In genomic region chr19:9083010-9083355, GRCm38 (mm10) we compare ENCODE assay signal across 10 mouse cellular contexts. TPM values are rescaled to one million over a fixed set of nuclear protein-coding genes. Genes with fewer than 3 reads are reported as not detected.
DNase-seq lines count a peak whose midpoint lies in the region; ATAC-seq and TF ChIP-seq lines count a peak whose summit lies in the region.
"Had no signal": no experiment of that assay in that cellular context is flagged by ENCODE, and none has a peak within 500 bp of the region (broad histone marks: within the 10 kb centered on the region; RNA-seq: fewer than 3 reads in every experiment).

No protein-coding gene starts in this region.

- no peaks in the 10 kb centered on the region for H3K36me3 ChIP-seq in forebrain, embryonic 13.5 days (ENCODE audit: poor library complexity, severe bottlenecking)
- H3K36me3 ChIP-seq in forebrain, embryonic 10.5 days (replicated peaks) = no peaks in the 10 kb centered on the region
- no peaks in the 10 kb centered on the region for H3K36me3 ChIP-seq in midbrain, embryonic 11.5 days (ENCODE audit: control insufficient read depth, insufficient read depth, low read length)
- no peaks in the 10 kb centered on the region for H3K36me3 ChIP-seq in midbrain, embryonic 14.5 days (ENCODE audit: control insufficient read depth, insufficient read depth, low read length)
- no peaks in the 10 kb centered on the region for H3K36me3 ChIP-seq in limb, embryonic 12.5 days
- H3K36me3 ChIP-seq in stomach, postnatal 0 days (ENCODE audit: control insufficient read depth, insufficient read depth, low read length) = no peaks in the 10 kb centered on the region

- TF ChIP-seq EP300 in stomach, postnatal 0 days (optimal IDR thresholded peaks at IDR 0.05) = no peak

- no peak for DNase-seq in forebrain, embryonic 10.5 days (ENCODE audit: extremely low spot score, low spot score)
- DNase-seq in midbrain, embryonic 11.5 days (ENCODE audit: low spot score, missing footprints) = no peak
- no peak for DNase-seq in midbrain, embryonic 14.5 days
- no peak for DNase-seq in stomach, postnatal 0 days (ENCODE audit: low spot score)
- no peak for DNase-seq in thymus, postnatal 10 days (ENCODE audit: low spot score in 2 of 2)
- DNase-seq in embryo, embryonic 10 days (ENCODE audit: low spot score) = no peak

- no peak overlapping the region for H3K4me3 ChIP-seq in forebrain, embryonic 13.5 days
- no peak overlapping the region for H3K4me3 ChIP-seq in forebrain, embryonic 10.5 days
- H3K4me3 ChIP-seq in midbrain, embryonic 11.5 days (ENCODE audit: low read depth, low read length) = no peak overlapping the region
- no peak overlapping the region for H3K4me3 ChIP-seq in midbrain, embryonic 14.5 days (replicated peaks; ENCODE audit: low read depth, low read length)
- no peak overlapping the region for H3K4me3 ChIP-seq in limb, embryonic 12.5 days (replicated peaks)
- H3K4me3 ChIP-seq in stomach, postnatal 0 days (ENCODE audit: low read depth, low read length) = no peak overlapping the region

- H3K27ac ChIP-seq in forebrain, embryonic 13.5 days = no peak overlapping the region
- H3K27ac ChIP-seq in forebrain, embryonic 10.5 days = no peak overlapping the region
- no peak overlapping the region for H3K27ac ChIP-seq in midbrain, embryonic 11.5 days (ENCODE audit: low read depth, low read length)
- H3K27ac ChIP-seq in midbrain, embryonic 14.5 days (replicated peaks; ENCODE audit: low read depth, low read length) = no peak overlapping the region
- no peak overlapping the region for H3K27ac ChIP-seq in limb, embryonic 12.5 days
- 0 out of 2 replicates have a peak overlapping the region, but pooled peaks have one; percentile 40 for H3K27ac ChIP-seq in stomach, postnatal 0 days (replicated peaks)

- H3K9me3 ChIP-seq in forebrain, embryonic 13.5 days (replicated peaks) = no peaks in the 10 kb centered on the region
- H3K9me3 ChIP-seq in forebrain, embryonic 10.5 days = no peaks in the 10 kb centered on the region
- no peaks in the 10 kb centered on the region; the same call in 1 of the 2 replicates for H3K9me3 ChIP-seq in midbrain, embryonic 11.5 days (ENCODE audit: control insufficient read depth, low read length)
- no peaks in the 10 kb centered on the region for H3K9me3 ChIP-seq in midbrain, embryonic 14.5 days (ENCODE audit: control insufficient read depth, low read length)
- no peaks in the 10 kb centered on the region for H3K9me3 ChIP-seq in limb, embryonic 12.5 days
- H3K9me3 ChIP-seq in stomach, postnatal 0 days (ENCODE audit: control insufficient read depth, low read length) = no peaks in the 10 kb centered on the region

- peaks cover 4% of the 10 kb centered on the region; the same call in 1 of the 2 replicates for H3K4me1 ChIP-seq in forebrain, embryonic 13.5 days
- H3K4me1 ChIP-seq in forebrain, embryonic 10.5 days = peaks cover 17% of the 10 kb centered on the region
- peaks cover 4% of the 10 kb centered on the region; the same call in 1 of the 2 replicates for H3K4me1 ChIP-seq in midbrain, embryonic 11.5 days (ENCODE audit: control insufficient read depth, insufficient read depth, low read length)
- no peaks in the 10 kb centered on the region for H3K4me1 ChIP-seq in midbrain, embryonic 14.5 days (ENCODE audit: control insufficient read depth, insufficient read depth, low read length)
- peaks cover 3% of the 10 kb centered on the region; the same call in 1 of the 2 replicates for H3K4me1 ChIP-seq in limb, embryonic 12.5 days (replicated peaks)
- 0 out of 2 replicates have a peak, but pooled peaks cover 3% of the 10 kb centered on the region for H3K4me1 ChIP-seq in stomach, postnatal 0 days (replicated peaks; ENCODE audit: control insufficient read depth, insufficient read depth)

- peak overlapping the region; percentile 22; the same call in 1 of the 2 replicates for H3K4me2 ChIP-seq in forebrain, embryonic 13.5 days
- peak overlapping the region; percentile 10; the same call in 1 of the 2 replicates for H3K4me2 ChIP-seq in midbrain, embryonic 11.5 days
- H3K4me2 ChIP-seq in midbrain, embryonic 14.5 days (ENCODE audit: low read length) = no peak overlapping the region; the same call in 1 of the 2 replicates
- H3K4me2 ChIP-seq in limb, embryonic 12.5 days = no peak overlapping the region
- peak overlapping the region; percentile 34; the same call in 1 of the 2 replicates for H3K4me2 ChIP-seq in stomach, postnatal 0 days (replicated peaks; ENCODE audit: low read depth)

- TF ChIP-seq CTCF in stomach, postnatal 0 days (IDR thresholded peaks at IDR 0.05; ENCODE audit: low read depth) = no peak

- H3K27me3 ChIP-seq in forebrain, embryonic 13.5 days = no peaks in the 10 kb centered on the region
- H3K27me3 ChIP-seq in forebrain, embryonic 10.5 days (ENCODE audit: poor library complexity, severe bottlenecking) = peaks cover 12% of the 10 kb centered on the region
- no peaks in the 10 kb centered on the region for H3K27me3 ChIP-seq in midbrain, embryonic 11.5 days (ENCODE audit: control insufficient read depth, insufficient read depth, low read length)
- H3K27me3 ChIP-seq in midbrain, embryonic 14.5 days (ENCODE audit: control insufficient read depth, insufficient read depth, low read length) = no peaks in the 10 kb centered on the region
- no peaks in the 10 kb centered on the region for H3K27me3 ChIP-seq in limb, embryonic 12.5 days
- H3K27me3 ChIP-seq in stomach, postnatal 0 days (ENCODE audit: control insufficient read depth, insufficient read depth, low read length) = no peaks in the 10 kb centered on the region

- peak overlapping the region; percentile 8; the same call in 1 of the 2 replicates for H3K9ac ChIP-seq in forebrain, embryonic 13.5 days
- peak overlapping the region; percentile 38 for H3K9ac ChIP-seq in midbrain, embryonic 11.5 days (ENCODE audit: low read length)
- H3K9ac ChIP-seq in midbrain, embryonic 14.5 days (replicated peaks; ENCODE audit: low read length) = no peak overlapping the region
- 0 out of 2 replicates have a peak overlapping the region, but pooled peaks have one; percentile 23 for H3K9ac ChIP-seq in limb, embryonic 12.5 days (replicated peaks)
- H3K9ac ChIP-seq in stomach, postnatal 0 days (ENCODE audit: low read length) = no peak overlapping the region

- peak; percentile 3; the same call in 1 of the 2 replicates for ATAC-seq in forebrain, embryonic 13.5 days
- ATAC-seq in midbrain, embryonic 11.5 days (ENCODE audit: low FRiP score) = peak; percentile 4; the same call in 1 of the 2 replicates
- no peak for ATAC-seq in midbrain, embryonic 14.5 days (ENCODE audit: low FRiP score, low TSS enrichment)
- ATAC-seq in limb, embryonic 12.5 days (ENCODE audit: insufficient number of reproducible peaks, insufficient read depth, low FRiP score, low TSS enrichment, low read depth) = peak; percentile 6; the same call in 1 of the 2 replicates
- ATAC-seq in stomach, postnatal 0 days (ENCODE audit: low FRiP score, low TSS enrichment) = 0 out of 2 replicates have a peak, but pooled peaks have one; percentile 6

- WGBS in forebrain, embryonic 13.5 days = 88% methylated on average over 2 of the region's 2 CpGs
- 81% methylated on average over 2 of the region's 2 CpGs for whole genome bisulfite sequencing in forebrain, embryonic 10.5 days
- 82% methylated on average over 2 of the region's 2 CpGs for WGBS in midbrain, embryonic 11.5 days
- 75% methylated on average over 2 of the region's 2 CpGs for WGBS in midbrain, embryonic 14.5 days
- WGBS in limb, embryonic 12.5 days = 85% methylated on average over 2 of the region's 2 CpGs
- WGBS in stomach, postnatal 0 days = 80% methylated on average over 2 of the region's 2 CpGs

RNA-seq across cellular contexts. Expression of gene Scgb1a1, which starts 4.8 kb away (rescaled TPM):
- polyA plus RNA-seq in forebrain, embryonic 13.5 days (2015; fragmentation: Nextera tagmentation; extraction: Ambion mirVana) = not detected in 2 replicates
- not detected in 2 replicates for polyA plus RNA-seq in forebrain, embryonic 10.5 days (2016; fragmentation: Nextera tagmentation; extraction: Ambion mirVana)
- polyA plus RNA-seq in midbrain, embryonic 11.5 days (2014; fragmentation: Nextera tagmentation; extraction: Ambion mirVana) = not detected in 2 replicates
- polyA plus RNA-seq in midbrain, embryonic 14.5 days (2014; fragmentation: Nextera tagmentation; extraction: Ambion mirVana) = not detected in 2 replicates
- polyA plus RNA-seq in limb, embryonic 12.5 days (2016; fragmentation: Nextera tagmentation; extraction: Ambion mirVana) = not detected in 2 replicates
- polyA plus RNA-seq in stomach, postnatal 0 days (2015; fragmentation: Nextera tagmentation; extraction: Ambion mirVana) = 10.8 and 12.6 TPM in 2 replicates
- polyA plus RNA-seq: C2C12; cortical plate, adult 2 months had no signal

RNA-seq across cellular contexts. Expression of gene Asrgl1, which starts 52.5 kb away (rescaled TPM):
- polyA plus RNA-seq in forebrain, embryonic 13.5 days (2015; fragmentation: Nextera tagmentation; extraction: Ambion mirVana) = 28.7 and 29.4 TPM in 2 replicates
- 17.8 and 25.5 TPM in 2 replicates for polyA plus RNA-seq in forebrain, embryonic 10.5 days (2016; fragmentation: Nextera tagmentation; extraction: Ambion mirVana)
- 13.5 and 14.2 TPM in 2 replicates for polyA plus RNA-seq in midbrain, embryonic 11.5 days (2014; fragmentation: Nextera tagmentation; extraction: Ambion mirVana)
- polyA plus RNA-seq in midbrain, embryonic 14.5 days (2014; fragmentation: Nextera tagmentation; extraction: Ambion mirVana) = 15.0 and 17.5 TPM in 2 replicates
- 23.2 and 24.0 TPM in 2 replicates for polyA plus RNA-seq in limb, embryonic 12.5 days (2016; fragmentation: Nextera tagmentation; extraction: Ambion mirVana)
- 6.9 and 7.5 TPM in 2 replicates for polyA plus RNA-seq in stomach, postnatal 0 days (2015; fragmentation: Nextera tagmentation; extraction: Ambion mirVana)

Comparison
In these comparisons a context has a peak if more than half of its experiments do, and no peak if none do; other contexts are left out.
1. H3K4me2 ChIP-seq: peak in forebrain, embryonic 13.5 days (single experiment), midbrain, embryonic 11.5 days (single experiment) and stomach, postnatal 0 days (single experiment); none in midbrain, embryonic 14.5 days (single experiment) and limb, embryonic 12.5 days (single experiment).
2. H3K9ac ChIP-seq: peak in forebrain, embryonic 13.5 days (single experiment), midbrain, embryonic 11.5 days (single experiment) and limb, embryonic 12.5 days (single experiment); none in midbrain, embryonic 14.5 days (single experiment) and stomach, postnatal 0 days (single experiment).
3. RNA of gene Scgb1a1, which starts 4.8 kb away (polyA plus RNA-seq): 10.8 to 12.6 TPM in stomach, postnatal 0 days; not detected in forebrain, embryonic 13.5 days, not detected in forebrain, embryonic 10.5 days, not detected in midbrain, embryonic 11.5 days, not detected in midbrain, embryonic 14.5 days and not detected in limb, embryonic 12.5 days; every median in the first group is over 10 times any median in the second.